Mouse (Mus musculus) embryonic facial prominence, embryonic 10.5 days (tissue): ENCODE measurements at regions not wholly inside any gene's neighbourhood (a gene's known extent, or its start where the extent isn't known, plus 50 kb on each side); places are given as distances from the start of the nearest gene placed in this dataset.

ENCODE experiments used
- DNase-seq: peaks from one replicate; pipeline ENCODE4 v3.0.0-alpha.2; 2017; ENCODE audit warnings: low spot score
- H3K27ac ChIP-seq: fragments of 300-500 bp; sonication (generic); replicated peaks from 2 replicates; pipeline ENCODE4 v1.5.1; 2016; ENCODE audit warnings: mild to moderate bottlenecking
- H3K27me3 ChIP-seq: fragments of 300-500 bp; sonication (generic); replicated peaks from 2 replicates; pipeline ENCODE4 v1.6.1; 2016; ENCODE audit warnings: low read depth, mild to moderate bottlenecking; ENCODE audit not compliant: poor library complexity, severe bottlenecking
- H3K36me3 ChIP-seq: fragments of 300-500 bp; sonication (generic); replicated peaks from 2 replicates; pipeline ENCODE4 v1.6.1; 2016; ENCODE audit warnings: mild to moderate bottlenecking, moderate library complexity
- H3K4me1 ChIP-seq: fragments of 300-500 bp; sonication (generic); 2 replicates; pipeline ENCODE4 v1.6.1; 2016
- H3K4me3 ChIP-seq: fragments of 300-500 bp; sonication (generic); 2 replicates; pipeline ENCODE4 v1.5.1; 2016; ENCODE audit warnings: mild to moderate bottlenecking, moderate library complexity
- H3K9me3 ChIP-seq: fragments of 300-500 bp; sonication (generic); 2 replicates; pipeline ENCODE4 v1.6.1; 2016; ENCODE audit warnings: mild to moderate bottlenecking
- WGBS: fragments of 180-500 bp; shearing (Covaris S2); methylation state at CpG from one replicate; pipeline ENCODE4 v1.1.7; 2016; 5-methylcytosine and 5-hydroxymethylcytosine counted together
- microRNA counts: library from miRNA; unstranded; fragments of <30 nt; microRNA quantifications from one replicate; lab custom pipeline; 2017
- microRNA-seq: library from miRNA; unstranded; fragments of <30 nt; microRNA quantifications from one replicate; pipeline ENCODE4, GENCODE M21; 2017

GRCm38 (mm10) chr15:68341056-68341455 is 1840.3 kb upstream of the Lrrc6 start:
- WGBS: 82% methylated on average over 5 of the region's 5 CpGs

GRCm38 (mm10) chr15:68337264-68337663 is 1836.6 kb upstream of the Lrrc6 start:
- Histone ChIP-seq H3K4me3 (no peak overlapping the region), H3K4me1 (no peaks in the 10 kb centered on the region), H3K27ac (no peak overlapping the region), H3K9me3 (no peaks in the 10 kb centered on the region), H3K36me3 (no peaks in the 10 kb centered on the region), H3K27me3 (no peaks in the 10 kb centered on the region)
- WGBS: 95% methylated on average over 2 of the region's 2 CpGs
- DNase-seq: no peak

More at GRCm38 (mm10) chr15:68341056-68341455, 1840.3 kb upstream of the Lrrc6 start:
- Histone ChIP-seq H3K4me1 (no peaks in the 10 kb centered on the region), H3K4me3 (no peak overlapping the region), H3K27ac (no peak overlapping the region), H3K36me3 (0 out of 2 replicates have a peak, but pooled peaks cover 4% of the 10 kb centered on the region), H3K9me3 (no peaks in the 10 kb centered on the region), H3K27me3 (no peaks in the 10 kb centered on the region)
- DNase-seq: no peak

- H3K4me1 ChIP-seq: no peaks in the 10 kb centered on the region
- H3K27ac ChIP-seq: no peak overlapping the region
- no peak for DNase-seq
- no peaks in the 10 kb centered on the region for H3K27me3 ChIP-seq
- no peaks in the 10 kb centered on the region for H3K9me3 ChIP-seq
- H3K36me3 ChIP-seq: no peaks in the 10 kb centered on the region
- no peak overlapping the region for H3K4me3 ChIP-seq
These were observed 1835.1 kb upstream of the Lrrc6 start for GRCm38 (mm10) chr15:68335837-68336236.

- no peaks in the 10 kb centered on the region for H3K27me3 ChIP-seq
- no peaks in the 10 kb centered on the region for H3K4me1 ChIP-seq
- 88% methylated on average over 1 of the region's 1 CpGs for WGBS
- DNase-seq: no peak
- H3K27ac ChIP-seq: no peak overlapping the region
- no peak overlapping the region for H3K4me3 ChIP-seq
- H3K36me3 ChIP-seq: no peaks in the 10 kb centered on the region
- no peaks in the 10 kb centered on the region for H3K9me3 ChIP-seq
These were observed 1815.4 kb upstream of the Lrrc6 start for GRCm38 (mm10) chr15:68316116-68316515.

MicroRNAs in the stretch of these regions (microRNA counts, 519-probe panel; counts per million panel counts)
- microRNA mmu-miR-30b (lab: Ali Mortazavi, UCI) (2,543 counts per million, percentile 65 among the panel's probes with 10 or more counts), microRNA mmu-miR-30d (lab: Ali Mortazavi, UCI) (1,954 counts per million, percentile 61 among the panel's probes with 10 or more counts)

Small RNAs in the stretch of these regions (microRNA-seq; reads per million reads assigned to microRNA genes)
- 171 reads per million, percentile 55 among the genes with 10 or more reads in this experiment for gene Mir30b
- gene Mir30d: 4,636 reads per million, percentile 88 among the genes with 10 or more reads in this experiment
